Mouse (Mus musculus) stomach, embryonic 14.5 days (tissue): ENCODE measurements around the gene Hist2h3b. TPM values are rescaled to one million over a fixed set of nuclear protein-coding genes. Genes with fewer than 3 reads are reported as not detected.

Source experiments
- ATAC-seq: fragments of 200-750 bp; cut with Nextera tagmentation; 2 replicates; pipeline ENCODE4 v1.8.0; 2017; ENCODE audit warnings: low read depth, moderate TSS enrichment; ENCODE audit not compliant: insufficient number of reproducible peaks, insufficient read depth, low FRiP score
- H3K27ac ChIP-seq: fragments of 300-500 bp; sonication (generic); 2 replicates; pipeline ENCODE4 v1.5.1; 2014; ENCODE audit warnings: mild to moderate bottlenecking, low read length, moderate library complexity, mixed read lengths
- H3K27me3 ChIP-seq: fragments of 300-500 bp; sonication (generic); 2 replicates; pipeline ENCODE4 v1.6.1; 2014; ENCODE audit warnings: low read length, control low read depth, mixed read lengths; ENCODE audit not compliant: control insufficient read depth, insufficient read depth
- H3K36me3 ChIP-seq: fragments of 300-500 bp; sonication (generic); 2 replicates; pipeline ENCODE4 v1.6.1; 2014; ENCODE audit warnings: mild to moderate bottlenecking, control low read depth, low read length, moderate library complexity, mixed read lengths; ENCODE audit not compliant: control insufficient read depth, insufficient read depth
- H3K4me1 ChIP-seq: fragments of 300-500 bp; sonication (generic); 2 replicates; pipeline ENCODE4 v1.6.1; 2014; ENCODE audit warnings: low read length, control low read depth, mixed read lengths; ENCODE audit not compliant: control insufficient read depth, insufficient read depth
- H3K4me2 ChIP-seq: fragments of 300-500 bp; sonication (generic); replicated peaks from 2 replicates; pipeline ENCODE4 v1.6.1; 2014; ENCODE audit warnings: low read depth, low read length, control low read depth
- H3K4me3 ChIP-seq: fragments of 300-500 bp; sonication (generic); 2 replicates; pipeline ENCODE4 v1.5.1; 2014; ENCODE audit warnings: low read depth, low read length, control low read depth
- H3K9ac ChIP-seq: fragments of 300-500 bp; sonication (generic); replicated peaks from 2 replicates; pipeline ENCODE4 v1.6.1; 2014; ENCODE audit warnings: low read depth, mild to moderate bottlenecking, control low read depth, low read length, moderate library complexity, mixed read lengths
- H3K9me3 ChIP-seq: fragments of 300-500 bp; sonication (generic); 2 replicates; pipeline ENCODE4 v1.6.1; 2016; ENCODE audit warnings: low read depth, low read length, control low read depth; ENCODE audit not compliant: control insufficient read depth
- WGBS: fragments of 180-500 bp; shearing (Covaris S2); extraction: QIAGEN DNeasy Blood & Tissue Kit; methylation state at CpG from one replicate; pipeline ENCODE4 v1.1.7; 2014; 5-methylcytosine and 5-hydroxymethylcytosine counted together
- polyA plus RNA-seq: library from polyadenylated mRNA; unstranded; fragments of >200 nt; fragmentation: Nextera tagmentation; extraction: Ambion mirVana; gene quantifications from 2 replicates; pipeline ENCODE4 v1.2.1, GENCODE M21; 2014

Hist2h3b gene
- polyA plus RNA-seq, 1 experiment from 2014 or later = 80.2 TPM

DNA sequence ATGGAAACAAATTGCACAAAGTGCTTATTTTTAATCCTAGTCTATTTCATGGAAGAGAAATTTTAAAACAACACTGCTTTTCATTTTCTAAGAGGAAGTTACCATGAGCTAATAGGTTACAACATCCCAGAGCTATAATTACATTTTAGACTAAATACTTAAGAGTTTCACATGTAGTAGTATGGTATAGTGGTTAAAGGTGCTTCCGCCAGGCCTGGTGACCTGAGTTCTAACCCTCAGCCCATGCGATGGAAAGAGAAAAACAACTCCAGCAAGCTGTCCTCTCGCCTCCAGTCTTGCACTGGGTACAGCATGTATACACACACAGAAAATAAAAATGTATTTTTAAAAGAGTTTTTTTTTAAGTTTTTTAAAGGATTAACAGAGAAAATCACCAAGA lies 16.7 kb upstream of the Hist2h3b start:
- Histone ChIP-seq H3K36me3 (no peaks in the 10 kb centered on the region), H3K27ac (no peak overlapping the region), H3K27me3 (no peaks in the 10 kb centered on the region), H3K4me1 (peaks cover 15% of the 10 kb centered on the region; the same call in 1 of the 2 replicates), H3K9ac (no peak overlapping the region), H3K9me3 (no peaks in the 10 kb centered on the region), H3K4me3 (no peak overlapping the region), H3K4me2 (no peak overlapping the region)
- ATAC-seq = no peak
- WGBS = 89% methylated on average over 3 of the region's 3 CpGs

DNA sequence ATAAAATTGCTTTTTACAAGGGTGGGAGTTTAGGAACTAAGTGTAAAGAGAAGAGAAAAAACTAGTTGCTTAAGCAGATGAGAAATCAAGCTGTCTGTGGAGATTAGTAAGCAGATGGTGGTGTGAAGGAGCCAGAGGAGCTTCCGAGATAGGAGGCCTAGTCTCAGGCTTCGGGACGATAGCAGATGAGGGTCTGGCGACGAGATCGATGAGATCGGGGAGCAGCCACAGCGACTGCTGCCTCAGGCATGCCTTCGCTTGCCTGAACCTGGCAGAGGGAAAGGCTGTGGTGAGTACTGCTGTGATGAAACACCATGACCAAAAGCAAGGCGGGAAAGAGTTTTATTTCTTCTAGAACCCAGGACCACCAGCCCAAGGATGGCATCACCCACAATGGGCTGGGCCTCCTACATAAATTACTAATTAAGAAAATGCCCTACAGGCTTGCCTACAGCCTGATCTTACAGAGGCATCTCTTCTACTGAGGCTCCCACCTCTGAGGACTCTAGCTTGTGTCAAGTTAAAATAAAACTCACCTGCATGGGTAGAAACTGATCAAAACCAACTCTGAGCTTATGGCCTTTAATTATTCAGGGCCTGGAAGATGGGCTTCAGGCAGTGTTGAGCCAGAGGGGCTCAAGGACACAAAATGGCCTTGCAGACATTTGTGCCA lies 13.6 kb upstream of the Hist2h3b start:
- no peaks in the 10 kb centered on the region for H3K36me3 ChIP-seq
- H3K9ac ChIP-seq = no peak overlapping the region
- 57% methylated on average over 10 of the region's 10 CpGs for WGBS
- H3K4me1 ChIP-seq = 0 out of 2 replicates have a peak, but pooled peaks cover 8% of the 10 kb centered on the region
- no peaks in the 10 kb centered on the region for H3K9me3 ChIP-seq
- H3K27me3 ChIP-seq = no peaks in the 10 kb centered on the region
- no peak overlapping the region for H3K4me3 ChIP-seq
- H3K27ac ChIP-seq = no peak overlapping the region
- ATAC-seq = peak; percentile 71; the same call in 1 of the 2 replicates
- no peak overlapping the region for H3K4me2 ChIP-seq

DNA sequence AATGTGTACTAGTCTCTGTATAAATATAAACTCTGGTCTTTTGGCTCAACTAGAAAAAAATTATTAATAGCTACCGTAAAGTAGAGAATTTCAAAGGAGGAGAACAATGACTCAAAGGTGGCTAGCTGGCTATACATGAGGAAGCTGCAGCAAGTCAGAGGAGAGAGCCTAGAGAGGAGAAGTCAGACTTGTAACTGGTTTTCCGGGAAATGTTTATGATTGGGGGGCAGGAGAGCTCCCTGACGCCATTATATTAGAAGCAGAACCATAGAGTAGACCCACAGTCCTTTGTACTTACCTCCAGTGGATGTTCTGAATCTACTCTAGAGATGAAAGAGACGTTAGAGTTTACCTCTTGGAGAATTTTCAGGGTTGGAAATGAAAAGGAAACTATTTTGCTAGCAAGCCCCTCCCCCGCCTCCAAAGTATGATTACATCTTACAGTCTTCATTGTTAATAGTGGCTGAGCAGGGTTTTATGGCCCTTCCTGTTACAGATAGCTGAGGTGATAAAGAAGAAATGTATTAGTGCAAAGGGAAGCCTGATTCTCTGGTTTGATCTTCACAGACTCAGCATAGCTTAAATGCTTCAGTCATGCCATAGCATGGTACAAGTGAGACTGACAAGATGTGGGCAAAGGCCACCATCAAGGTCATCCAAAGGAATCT lies 12.4 kb upstream of the Hist2h3b start:
- Histone ChIP-seq H3K4me3 (no peak overlapping the region), H3K4me1 (0 out of 2 replicates have a peak, but pooled peaks cover 8% of the 10 kb centered on the region), H3K9ac (no peak overlapping the region), H3K27me3 (no peaks in the 10 kb centered on the region), H3K27ac (0 out of 2 replicates have a peak overlapping the region, but pooled peaks have one; percentile 6), H3K4me2 (no peak overlapping the region), H3K36me3 (no peaks in the 10 kb centered on the region), H3K9me3 (no peaks in the 10 kb centered on the region)
- ATAC-seq = no peak
- 54% methylated on average over 5 of the region's 5 CpGs for WGBS

DNA sequence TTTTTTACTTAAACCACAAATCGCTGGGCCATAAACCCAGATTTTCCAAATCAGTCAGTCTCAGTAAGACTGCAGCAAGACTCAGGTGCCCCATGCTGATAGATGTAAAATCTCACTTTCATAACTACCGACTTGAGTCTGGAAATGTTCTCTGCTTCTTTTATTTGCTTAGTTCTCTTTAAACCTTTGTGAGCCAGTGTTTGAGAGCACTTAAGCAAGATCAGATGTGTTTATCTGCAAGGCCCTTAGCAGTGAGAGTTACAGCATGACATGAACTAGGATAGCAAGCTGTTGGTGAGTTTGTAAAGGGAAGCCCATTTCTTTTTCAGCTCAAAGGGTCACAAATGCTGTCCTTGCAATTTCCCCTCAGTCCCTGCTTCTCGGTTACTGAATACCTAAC lies 11.3 kb upstream of the Hist2h3b start:
- ATAC-seq = no peak
- Histone ChIP-seq H3K9me3 (no peaks in the 10 kb centered on the region), H3K36me3 (no peaks in the 10 kb centered on the region), H3K27me3 (no peaks in the 10 kb centered on the region), H3K4me2 (no peak overlapping the region), H3K4me3 (no peak overlapping the region), H3K9ac (no peak overlapping the region), H3K27ac (no peak overlapping the region), H3K4me1 (peaks cover 13% of the 10 kb centered on the region; the same call in 1 of the 2 replicates)
- 68% methylated on average over 3 of the region's 3 CpGs for WGBS

DNA sequence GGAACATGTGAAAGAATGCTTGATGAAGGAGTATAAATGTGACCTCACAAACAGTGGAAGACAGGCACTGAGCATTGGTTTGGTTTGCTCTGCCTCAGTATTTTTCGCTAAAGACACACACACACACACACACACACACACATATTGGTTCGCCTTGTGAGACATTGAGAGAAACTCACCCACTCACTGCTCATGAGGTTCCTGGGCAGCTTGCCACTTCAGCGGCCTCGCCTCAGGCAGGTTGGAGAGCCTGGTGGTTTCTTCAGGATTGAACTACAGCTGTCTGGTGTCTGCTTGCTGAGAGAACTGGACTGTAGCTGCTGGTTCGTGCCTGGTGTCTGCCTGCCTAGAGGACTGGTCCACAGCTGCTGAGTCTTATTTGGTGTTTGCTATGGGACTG lies 8.2 kb upstream of the Hist2h3b start:
- no peaks in the 10 kb centered on the region for H3K9me3 ChIP-seq
- no peaks in the 10 kb centered on the region for H3K36me3 ChIP-seq
- ATAC-seq = no peak
- 94% methylated on average over 5 of the region's 5 CpGs for WGBS
- H3K9ac ChIP-seq = no peak overlapping the region
- no peak overlapping the region for H3K4me3 ChIP-seq
- H3K4me2 ChIP-seq = no peak overlapping the region
- H3K4me1 ChIP-seq = peaks cover 21% of the 10 kb centered on the region
- no peak overlapping the region for H3K27ac ChIP-seq
- H3K27me3 ChIP-seq = no peaks in the 10 kb centered on the region

DNA sequence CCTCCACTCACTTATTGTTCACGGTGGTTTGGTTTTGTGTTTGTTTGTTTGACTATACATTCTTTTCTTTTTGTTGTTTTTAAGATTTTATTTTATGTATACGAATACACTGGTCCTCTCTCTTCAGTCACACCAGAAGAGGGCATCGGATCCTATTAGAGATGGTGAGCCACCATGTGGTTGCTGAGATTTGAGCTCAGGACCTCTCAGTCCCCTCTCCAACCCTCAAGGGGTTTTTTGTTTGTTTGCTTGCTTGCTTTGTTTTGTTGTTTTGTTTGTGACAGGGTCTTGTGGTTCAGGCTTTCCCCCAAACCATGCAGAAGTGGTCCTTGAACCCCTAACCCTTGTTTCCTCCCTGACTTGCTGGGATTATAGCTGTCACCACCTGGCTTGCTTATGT lies 6.8 kb upstream of the Hist2h3b start:
- Histone ChIP-seq H3K9me3 (no peaks in the 10 kb centered on the region), H3K27ac (peak overlapping the region; percentile 98), H3K4me2 (peak overlapping the region; percentile 79), H3K9ac (peak overlapping the region; percentile 79; the same call in 1 of the 2 replicates), H3K4me1 (peaks cover 13% of the 10 kb centered on the region), H3K36me3 (no peaks in the 10 kb centered on the region), H3K4me3 (peak overlapping the region; percentile 58), H3K27me3 (no peaks in the 10 kb centered on the region)
- ATAC-seq = no peak
- WGBS = 51% methylated on average over 3 of the region's 3 CpGs

DNA sequence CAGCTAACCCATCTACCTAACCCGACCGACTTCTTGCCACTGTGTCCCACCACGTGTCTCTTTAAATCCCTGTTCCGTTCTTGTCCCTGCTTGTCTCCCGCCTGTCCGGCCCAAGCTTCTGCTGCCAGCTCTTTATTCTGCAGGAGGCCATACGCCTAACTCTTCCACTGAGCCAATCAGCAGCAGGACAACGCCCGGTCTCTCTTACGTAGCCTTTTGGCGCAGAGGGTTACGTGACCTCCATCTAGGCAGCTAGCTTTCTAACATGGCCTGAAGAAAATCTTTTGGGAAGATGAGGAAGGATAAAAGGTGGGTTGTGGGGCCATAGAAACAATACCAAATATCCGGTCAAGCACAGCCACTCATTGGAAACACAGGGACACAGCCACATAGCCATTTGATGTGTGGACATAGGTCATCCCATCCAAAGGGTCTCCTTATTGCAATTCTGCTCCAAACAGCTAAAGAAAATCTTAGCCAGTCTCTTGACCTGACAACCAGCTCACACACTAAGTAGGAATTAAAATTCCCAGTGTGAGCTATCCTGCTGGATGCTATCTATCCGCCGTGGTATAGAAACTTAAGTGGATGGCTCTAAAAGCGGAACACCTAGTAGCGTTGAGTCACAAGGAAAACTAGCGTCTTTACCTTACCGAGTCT lies 6.1 kb upstream of the Hist2h3b start:
- Histone ChIP-seq H3K9ac (peak overlapping the region; percentile 79), H3K9me3 (no peaks in the 10 kb centered on the region), H3K27me3 (no peaks in the 10 kb centered on the region), H3K4me3 (peak overlapping the region; percentile 58), H3K4me2 (peak overlapping the region; percentile 79), H3K27ac (peak overlapping the region; percentile 98), H3K36me3 (no peaks in the 10 kb centered on the region), H3K4me1 (peaks cover 13% of the 10 kb centered on the region)
- WGBS = under 1% methylated on average over 19 of the region's 19 CpGs
- ATAC-seq = peak; percentile 88

DNA sequence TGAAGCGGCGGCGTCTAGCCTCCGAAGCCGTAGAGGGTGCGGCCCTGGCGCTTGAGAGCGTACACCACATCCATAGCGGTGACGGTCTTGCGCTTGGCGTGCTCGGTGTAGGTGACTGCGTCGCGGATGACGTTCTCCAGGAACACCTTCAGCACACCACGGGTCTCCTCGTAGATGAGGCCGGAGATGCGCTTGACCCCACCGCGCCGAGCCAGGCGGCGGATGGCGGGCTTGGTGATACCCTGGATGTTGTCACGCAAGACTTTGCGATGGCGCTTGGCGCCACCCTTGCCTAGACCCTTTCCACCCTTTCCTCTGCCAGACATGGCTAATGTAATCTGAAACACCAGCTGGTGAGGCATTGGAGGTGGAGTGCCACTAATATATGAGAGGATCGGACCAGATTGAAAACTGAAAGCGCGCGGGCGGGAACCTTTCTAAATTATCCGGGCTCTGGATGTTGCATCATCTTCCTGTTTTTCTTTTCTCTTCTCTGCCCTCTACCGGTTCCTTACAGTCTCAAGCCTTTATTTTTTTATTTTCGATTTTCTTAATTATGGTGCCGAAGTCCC lies 5.4 kb upstream of the Hist2h3b start, which contains the start of gene Hist2h4:
Gene Hist2h4, minus strand, starts transcription at position 333 of the 572 bp plus-strand sequence.
- Histone ChIP-seq H3K9me3 (no peaks in the 10 kb centered on the region), H3K4me2 (peak within 1 kb of the TSS; percentile 79), H3K36me3 (no peaks in the 10 kb centered on the region), H3K27me3 (no peaks in the 10 kb centered on the region), H3K27ac (peak within 1 kb of the TSS; percentile 98), H3K4me1 (peaks cover 16% of the 10 kb centered on the region), H3K9ac (peak within 1 kb of the TSS; percentile 79), H3K4me3 (peak within 1 kb of the TSS; percentile 58)
- WGBS = under 1% methylated on average over 40 of the region's 40 CpGs
- ATAC-seq = peak; percentile 87
